Mouse (Mus musculus) heart, adult 2 months (tissue): ENCODE measurements around the gene Sugt1.

Experiments used
- CTCF ChIP-seq: fragments of 200-600 bp; IDR thresholded peaks from 2 replicates; pipeline ENCODE4 v1.8.1; 2022; ENCODE audit warnings: antibody characterized with exemption, mild to moderate bottlenecking, moderate library complexity
- EP300 ChIP-seq: fragments of 200-500 bp; IDR thresholded peaks from 2 replicates; pipeline ENCODE4 v1.6.1; 2011; ENCODE audit warnings: low read depth, low read length, control low read depth; ENCODE audit not compliant: insufficient read depth

GRCm38 (mm10) chr14:79562745-79563144, 24.7 kb upstream of the Sugt1 start:
- TF ChIP-seq CTCF (peak; percentile 95), EP300 (peak; percentile 67; the same call in 1 of the 2 replicates)
